Mouse (Mus musculus) embryo, embryonic 11.5 days (tissue): ENCODE data around the gene Arl14.
"Not testable (repeated sequence)": the region's sequence is repeated elsewhere in the genome, so short reads cannot be mapped to it uniquely, and the experiment has no call there.

Source experiments
- DNase-seq: peaks from one replicate; pipeline ENCODE4 v3.0.0-alpha.2; 2012; ENCODE audit warnings: low read depth, low spot score

Gene Arl14

DNA sequence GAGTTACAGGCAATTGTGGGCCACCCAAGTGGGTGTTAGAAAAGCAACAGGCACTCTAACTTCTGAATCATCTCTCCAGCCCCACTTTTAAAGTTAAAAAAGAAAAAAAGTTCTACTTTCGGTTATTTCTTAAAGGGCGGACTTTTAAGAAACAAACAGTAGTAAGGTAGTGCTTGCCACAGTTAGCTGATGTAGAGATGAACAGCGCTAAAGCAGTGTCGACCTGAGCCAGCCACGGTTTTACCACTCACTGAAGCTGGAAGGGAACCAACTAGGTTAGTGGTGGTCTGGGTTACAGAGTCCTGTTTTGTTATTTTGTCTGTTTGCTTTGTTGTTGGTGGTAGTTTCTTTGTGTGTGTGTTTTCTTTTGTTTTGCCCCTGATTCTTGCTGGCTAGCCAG, 8.8 kb upstream of the Arl14 start:
- no peak for DNase-seq

DNA sequence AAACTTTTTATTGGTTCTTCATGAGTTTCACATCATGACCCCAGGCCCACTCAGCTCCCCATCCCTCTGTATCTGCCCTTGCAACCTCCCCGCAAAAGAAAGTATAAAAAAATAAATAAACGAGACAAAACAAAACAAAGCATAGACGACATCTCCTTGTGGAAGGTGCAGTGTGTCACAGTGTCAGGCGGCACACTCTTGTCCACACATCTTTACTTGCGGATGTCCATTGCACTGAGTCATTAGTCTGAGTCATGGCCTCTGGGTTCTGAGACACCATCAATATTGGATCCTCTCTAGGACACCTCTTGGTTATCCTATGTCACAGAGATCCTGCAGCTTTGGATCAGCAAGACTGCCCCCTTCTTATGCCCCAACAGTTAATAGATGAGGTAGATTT, 7.7 kb upstream of the Arl14 start:
- DNase-seq, result no peak

GRCm38 (mm10) chr3:69222502-69222900, 282 bp downstream of the Arl14 start:
- no peak for DNase-seq

- no peak for DNase-seq
Measured at GRCm38 (mm10) chr3:69222987-69223386, 768 bp downstream of the Arl14 start.

DNA sequence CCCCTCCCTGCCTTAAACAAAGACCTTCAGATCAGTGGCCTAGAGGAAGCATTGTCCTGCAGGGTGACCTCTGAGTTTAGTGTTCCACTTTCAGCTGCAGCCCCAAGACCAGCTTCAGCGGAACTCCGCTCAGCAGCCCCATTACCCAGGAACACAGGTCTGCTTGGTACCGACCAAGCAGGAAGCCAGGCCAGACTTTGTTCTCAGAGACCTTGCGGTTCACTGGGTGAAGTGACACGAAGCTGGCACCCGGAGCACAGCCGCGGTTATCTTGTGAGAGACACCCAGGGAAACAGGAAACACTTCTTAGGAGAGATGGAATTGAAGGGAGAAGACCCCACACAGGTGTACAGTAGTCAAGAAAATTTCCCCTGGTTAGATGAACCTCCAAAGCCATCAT, 1.4 kb downstream of the Arl14 start:
- no peak for DNase-seq

DNA sequence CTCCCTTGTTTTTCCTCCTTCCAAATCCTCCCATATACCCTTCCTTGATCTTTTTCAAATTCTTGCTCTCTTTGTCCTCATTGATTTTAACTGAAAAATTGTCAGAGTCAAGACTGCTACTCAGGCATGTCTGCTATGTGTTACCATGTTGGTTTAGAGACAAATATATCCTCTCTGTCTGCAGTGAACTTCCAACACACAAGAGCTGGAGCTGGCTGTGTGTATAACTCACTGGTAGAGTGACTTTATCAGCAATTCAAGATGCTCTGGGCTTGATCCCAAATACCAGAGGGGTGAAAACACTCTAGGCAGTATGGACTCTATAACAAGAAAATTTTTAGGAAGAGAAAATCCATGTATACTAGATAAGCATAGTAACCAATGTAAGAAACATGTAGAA, 2.8 kb downstream of the Arl14 start:
- DNase-seq, result no peak

DNA sequence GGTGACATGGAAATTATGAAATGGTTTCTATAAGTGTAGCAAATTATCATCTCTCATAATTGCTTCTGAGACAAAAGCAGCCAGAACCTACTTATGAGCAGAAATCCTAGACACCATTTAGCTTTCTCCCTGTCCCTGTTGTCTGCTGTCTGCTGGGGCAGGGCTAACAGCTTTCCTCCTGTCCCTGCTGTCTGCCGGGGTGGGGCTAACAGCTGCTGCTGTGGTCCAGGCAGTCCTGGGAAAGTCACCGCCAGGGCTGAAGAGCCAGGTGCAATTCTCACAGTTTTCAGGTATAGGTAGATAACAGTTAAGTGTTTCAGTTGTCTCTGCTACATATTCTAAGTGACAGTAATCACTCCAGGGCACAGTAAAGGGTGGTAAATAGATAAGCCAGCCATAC, 4.3 kb downstream of the Arl14 start:
- DNase-seq, result no peak

- no peak for DNase-seq
Measured at GRCm38 (mm10) chr3:69228002-69228401, 5.8 kb downstream of the Arl14 start.

DNA sequence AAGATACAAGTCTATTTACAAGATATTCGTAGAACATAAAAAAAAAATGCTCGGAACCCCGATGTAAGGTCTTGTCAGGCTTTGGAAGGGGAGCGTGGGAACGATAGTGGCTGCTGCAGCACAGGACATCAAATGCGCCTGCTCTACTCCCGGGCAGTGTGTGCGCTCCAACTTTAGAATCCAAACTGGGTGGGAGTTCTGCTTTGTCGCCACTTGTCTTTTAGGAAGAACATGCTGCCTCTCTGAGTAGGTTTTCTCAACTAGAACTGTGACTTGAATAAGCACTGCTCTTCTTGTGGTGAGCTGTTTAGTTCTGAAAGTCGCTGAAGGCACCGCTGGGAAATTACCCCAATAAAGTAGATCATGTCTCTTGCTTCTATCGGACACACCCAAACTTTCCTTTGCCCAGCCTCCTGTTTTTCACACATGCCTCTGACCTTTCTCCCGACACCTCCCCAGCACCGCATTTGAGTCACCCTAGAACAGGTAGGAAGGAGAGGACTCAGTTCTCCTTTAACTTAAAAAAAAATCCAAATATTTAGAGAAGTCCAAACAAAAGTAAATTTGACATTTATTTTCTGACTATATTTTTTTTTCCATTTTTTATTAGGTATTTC, 9.4 kb downstream of the Arl14 start:
- no peak for DNase-seq

- DNase-seq, result not testable (repeated sequence)
Measured at GRCm38 (mm10) chr3:69233552-69234189, 11.5 kb downstream of the Arl14 start.

DNA sequence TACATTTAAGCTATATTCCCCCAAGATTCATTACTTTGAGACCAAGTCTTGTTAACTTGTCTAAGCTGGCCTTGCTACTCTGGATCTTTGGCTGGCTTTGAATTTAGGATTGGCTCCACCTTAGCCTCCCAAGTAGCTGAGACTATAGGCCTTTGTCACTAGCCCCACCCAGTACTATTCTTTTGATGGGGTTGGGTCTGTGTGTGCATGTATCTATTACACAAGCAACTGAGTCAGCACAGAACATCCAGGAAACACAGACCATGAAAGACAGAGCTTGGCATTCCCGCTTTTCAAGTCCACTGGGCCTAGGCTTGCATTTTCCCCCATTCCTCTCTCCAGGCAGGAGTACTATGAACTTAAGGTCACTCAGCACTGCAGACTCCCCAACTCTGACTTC, 12.3 kb downstream of the Arl14 start:
- DNase-seq, result no peak

DNA sequence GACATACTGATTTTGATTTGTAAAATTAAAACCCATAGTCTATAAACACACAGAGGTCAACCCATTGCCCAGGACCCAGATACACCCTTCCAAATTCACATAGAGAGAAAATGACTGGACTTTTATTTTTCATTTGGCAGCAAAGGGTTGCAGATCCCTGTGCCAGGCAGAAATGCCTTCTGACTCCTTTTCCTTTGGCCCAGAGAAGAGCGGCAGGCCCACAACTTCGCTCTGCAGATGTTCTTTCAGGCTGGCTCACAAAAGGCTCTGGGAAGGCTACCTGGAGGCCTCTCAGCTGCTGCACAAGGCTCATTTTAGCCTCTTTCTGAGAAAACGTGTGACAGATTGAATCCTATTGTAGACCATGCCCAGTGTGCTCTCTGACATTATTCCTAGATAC, 13.6 kb downstream of the Arl14 start:
- DNase-seq, result no peak

GRCm38 (mm10) chr3:69236491-69236890, 14.3 kb downstream of the Arl14 start:
- DNase-seq, result no peak

GRCm38 (mm10) chr3:69238141-69238851, 16.1 kb downstream of the Arl14 start:
- DNase-seq, result peak; percentile 36

DNA sequence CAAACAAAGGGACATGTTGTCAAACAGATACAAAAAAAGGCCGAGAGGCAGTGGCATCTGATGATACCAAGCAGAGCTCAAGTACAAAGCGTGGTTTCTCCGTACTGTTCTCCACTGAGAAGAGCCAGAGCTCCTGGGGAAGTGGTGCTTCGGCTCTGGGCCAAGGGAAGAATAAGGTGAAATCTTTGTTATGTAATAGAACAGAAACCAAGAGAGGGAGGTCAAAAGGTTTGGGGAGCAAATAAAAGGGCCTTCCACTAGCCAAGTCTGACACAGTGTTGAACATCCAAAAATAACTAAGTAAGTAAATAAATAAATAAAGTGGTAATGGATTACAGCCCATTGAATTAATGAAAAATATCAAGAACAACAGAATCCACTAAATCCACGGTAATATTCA, 17.0 kb downstream of the Arl14 start:
- no peak for DNase-seq

DNA sequence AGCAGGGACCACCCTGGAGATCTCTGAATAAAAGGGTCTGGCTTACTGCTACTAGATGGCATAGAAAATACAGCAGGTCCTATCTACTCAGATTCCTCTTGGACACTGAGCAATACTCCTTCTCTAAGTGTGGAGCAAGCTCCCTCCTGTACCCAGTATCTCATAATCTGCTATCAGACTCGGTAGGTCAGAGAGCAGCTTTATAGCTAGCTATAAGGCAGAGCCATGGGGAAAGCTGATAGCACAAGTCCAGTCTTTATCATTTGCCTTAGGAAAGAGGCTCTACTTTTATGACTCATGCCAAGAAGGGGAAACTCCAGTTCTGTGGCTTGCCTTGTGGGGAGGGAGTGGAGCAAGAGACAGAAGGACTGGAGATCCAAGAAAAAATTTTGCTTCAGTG, 18.8 kb downstream of the Arl14 start:
- DNase-seq, result no peak

DNA sequence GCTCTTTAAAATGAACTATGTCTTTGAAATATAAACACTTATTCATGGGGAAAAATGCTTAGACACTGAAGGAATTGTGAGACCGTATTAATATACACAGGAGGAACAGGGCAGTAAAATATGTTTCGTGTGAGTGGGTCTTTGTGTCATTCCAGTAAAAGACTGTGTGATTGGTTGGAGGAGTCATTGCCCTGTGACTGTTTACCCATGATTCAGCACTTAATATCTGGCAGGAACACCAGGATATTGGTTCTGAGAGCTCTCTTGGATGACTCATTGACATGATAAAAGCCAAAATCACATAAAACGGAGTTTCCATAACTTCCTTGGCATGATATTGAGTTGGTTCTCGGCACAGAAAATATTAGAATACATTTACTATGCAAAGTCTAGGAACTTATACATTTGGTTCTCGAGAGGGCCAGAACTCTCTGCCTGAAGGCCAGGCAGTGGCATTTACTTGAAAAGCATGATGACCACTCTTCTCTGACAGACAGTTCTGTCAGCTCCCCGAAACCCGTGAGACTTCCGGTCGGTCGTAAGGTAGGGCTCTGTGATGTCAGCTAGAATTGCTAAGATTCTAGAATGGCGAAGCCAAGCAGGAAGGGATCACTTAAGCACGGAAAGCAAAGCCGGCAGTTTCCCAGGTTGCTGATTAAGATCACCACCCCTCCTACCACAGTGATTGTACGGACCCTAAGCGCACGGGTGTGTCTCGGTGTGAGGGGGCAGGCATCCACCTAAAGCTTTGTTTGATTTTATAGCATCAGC, 31.1 kb downstream of the Arl14 start:
- DNase-seq, result no peak

DNA sequence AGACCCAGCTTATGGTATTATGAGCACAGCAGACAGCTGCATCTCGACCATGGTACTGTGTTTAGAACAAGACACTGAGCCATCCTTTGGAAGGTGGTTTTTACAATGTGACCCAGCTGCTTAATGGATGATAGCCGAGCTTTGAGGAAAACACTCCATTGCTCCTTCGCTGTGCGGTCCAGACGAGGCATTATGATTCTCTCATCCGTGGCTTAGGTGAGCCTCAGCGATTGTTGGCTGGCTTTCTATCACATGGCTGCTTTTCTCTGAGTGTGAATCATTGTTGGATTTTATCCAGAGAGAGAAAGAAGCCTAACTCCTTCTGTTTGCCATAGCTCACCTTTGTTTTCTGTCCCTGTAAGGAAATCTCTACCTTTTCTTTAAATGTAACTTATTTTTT, 32.5 kb downstream of the Arl14 start:
- no peak for DNase-seq

DNA sequence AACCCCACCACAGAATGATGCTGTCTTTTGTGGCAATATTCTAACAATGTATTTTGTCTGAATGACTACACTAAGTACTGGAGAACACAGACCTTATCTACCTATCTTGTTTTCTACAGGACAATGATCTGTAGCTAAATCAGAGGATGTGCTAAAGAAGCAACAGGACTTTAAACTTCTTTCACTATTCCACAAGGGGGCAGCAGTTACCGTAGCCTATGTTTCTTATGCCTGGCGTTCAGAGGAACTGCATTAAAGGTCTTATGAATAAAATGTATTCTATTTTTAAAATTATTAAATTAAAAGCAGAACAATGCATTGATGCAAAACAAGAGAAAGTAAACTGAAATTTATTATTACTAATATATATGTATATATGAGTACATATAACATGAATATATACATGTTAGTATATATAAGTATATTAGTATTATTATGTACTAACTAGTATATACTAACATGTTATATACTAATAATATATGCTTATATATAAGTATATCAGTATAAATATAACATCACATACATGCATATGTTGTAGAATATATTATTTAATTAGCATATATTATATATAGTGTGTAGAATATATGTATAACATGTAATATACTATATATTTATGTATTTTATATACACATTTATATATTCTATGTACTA, 35.0 kb downstream of the Arl14 start:
- peak; percentile 44 for DNase-seq

GRCm38 (mm10) chr3:69263010-69263643, 40.9 kb downstream of the Arl14 start:
- no peak for DNase-seq

- not testable (repeated sequence) for DNase-seq
Measured at GRCm38 (mm10) chr3:69264299-69264698, 42.1 kb downstream of the Arl14 start.
